Mouse (Mus musculus) liver, adult 2 months (tissue): Measurements from ENCODE around the gene Vsig2. TPM values are rescaled to one million over a fixed set of nuclear protein-coding genes. Genes with fewer than 3 reads are reported as not detected.

Experiments used
- DNase-seq: peaks from one replicate; pipeline ENCODE4 v3.0.0-alpha.2; 2011; ENCODE audit warnings: low read depth, low spot score; ENCODE audit errors: extremely low read depth
- H3K27ac ChIP-seq: fragments of 200-500 bp; replicated peaks from 2 replicates; pipeline ENCODE4 v1.5.1; 2012; ENCODE audit warnings: low read depth, mild to moderate bottlenecking, control low read depth, inconsistent platforms, low read length; ENCODE audit not compliant: insufficient read depth
- H3K27me3 ChIP-seq: fragments of 200-500 bp; 2 replicates; pipeline ENCODE4 v1.6.1; 2012; ENCODE audit warnings: mild to moderate bottlenecking, moderate library complexity, low read length, inconsistent platforms; ENCODE audit not compliant: control insufficient read depth, insufficient read depth
- H3K36me3 ChIP-seq: fragments of 200-500 bp; 2 replicates; pipeline ENCODE4 v1.6.1; 2012; ENCODE audit warnings: low read length, inconsistent platforms; ENCODE audit not compliant: control insufficient read depth, insufficient read depth
- H3K4me1 ChIP-seq: fragments of 200-500 bp; 2 replicates; pipeline ENCODE4 v1.6.1; 2011; ENCODE audit warnings: low read length; ENCODE audit not compliant: control insufficient read depth, insufficient read depth
- H3K4me3 ChIP-seq: fragments of 200-500 bp; 2 replicates; pipeline ENCODE4 v1.5.1; 2011; ENCODE audit warnings: low read depth, mild to moderate bottlenecking, control low read depth, low read length, moderate library complexity; ENCODE audit not compliant: insufficient read depth
- H3K79me2 ChIP-seq: fragments of 200-500 bp; 2 replicates; pipeline ENCODE4 v1.6.1; 2012; ENCODE audit warnings: inconsistent platforms, mild to moderate bottlenecking, low read length, moderate library complexity; ENCODE audit not compliant: control insufficient read depth, insufficient read depth
- H3K9ac ChIP-seq: fragments of 200-500 bp; 2 replicates; pipeline ENCODE4 v1.6.1; 2012; ENCODE audit warnings: low read depth, mild to moderate bottlenecking, control low read depth, inconsistent platforms, low read length
- CTCF ChIP-seq: fragments of 200-500 bp; IDR thresholded peaks from 2 replicates; pipeline ENCODE4 v1.5.1; 2011; ENCODE audit warnings: low read depth, low read length, control low read depth
- POLR2A ChIP-seq: fragments of 200-500 bp; IDR thresholded peaks from 2 replicates; pipeline ENCODE4 v1.6.1; 2011; ENCODE audit warnings: low read length, control low read depth; ENCODE audit not compliant: insufficient read depth; ENCODE audit errors: extremely low read depth
- WGBS: fragments of 180-500 bp; shearing (Covaris S2); methylation state at CpG from one replicate; pipeline ENCODE4 v1.1.7; 2018; 5-methylcytosine and 5-hydroxymethylcytosine counted together
- polyA plus RNA-seq: library from polyadenylated mRNA; depleted of rRNA; stranded (reverse); fragments of >200 nt; gene quantifications from 2 replicates; pipeline ENCODE4 v1.2.3, GENCODE M21; 2012
- total RNA-seq: library from RNA; depleted of rRNA; stranded (reverse); fragments of >200 nt; gene quantifications from 2 replicates; pipeline ENCODE4 v1.2.3, GENCODE M21; 2014

Vsig2 gene
- total and polyA plus RNA-seq, 2 experiments, result 1.5 TPM

GRCm38 (mm10) chr9:37545847-37546452 is 6.9 kb downstream of the Vsig2 start:
- no peak overlapping the region for H3K4me3 ChIP-seq
- TF ChIP-seq CTCF, result no peak
- no peak for TF ChIP-seq POLR2A
- no peaks in the 10 kb centered on the region for H3K36me3 ChIP-seq
- H3K27ac ChIP-seq, result no peak overlapping the region
- H3K9ac ChIP-seq, result no peak overlapping the region
- H3K79me2 ChIP-seq, result no peaks in the 10 kb centered on the region
- DNase-seq, result no peak
- WGBS, result 32% methylated on average over 27 of the region's 27 CpGs
- H3K4me1 ChIP-seq, result peaks cover 8% of the 10 kb centered on the region
- no peaks in the 10 kb centered on the region for H3K27me3 ChIP-seq

DNA sequence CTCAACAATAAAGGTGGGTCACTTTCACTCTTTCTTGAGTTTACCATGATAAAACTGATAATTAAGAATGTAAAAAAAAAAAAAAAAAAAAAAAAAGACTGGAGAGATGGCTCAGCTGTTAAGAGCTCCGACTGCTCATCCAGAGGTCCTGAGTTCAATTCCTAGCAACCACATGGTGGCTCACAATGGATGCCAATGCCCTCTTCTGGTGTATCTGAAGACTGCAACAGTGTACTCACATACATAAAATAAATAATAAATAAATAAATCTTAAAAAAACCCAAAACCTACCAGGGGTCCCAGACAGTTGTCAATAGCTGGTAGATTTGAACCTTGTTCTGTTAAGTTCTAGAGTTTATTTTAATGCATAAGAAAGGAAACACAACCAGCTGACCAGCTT is 7.8 kb downstream of the Vsig2 start:
- no peaks in the 10 kb centered on the region for H3K79me2 ChIP-seq
- H3K27me3 ChIP-seq, result no peaks in the 10 kb centered on the region
- no peak overlapping the region for H3K27ac ChIP-seq
- no peaks in the 10 kb centered on the region for H3K36me3 ChIP-seq
- no peak for TF ChIP-seq CTCF
- no peak for TF ChIP-seq POLR2A
- H3K4me3 ChIP-seq, result no peak overlapping the region
- peak; percentile 14 for DNase-seq
- no peak overlapping the region for H3K9ac ChIP-seq
- WGBS, result 80% methylated on average over 1 of the region's 1 CpGs
- H3K4me1 ChIP-seq, result peaks cover 8% of the 10 kb centered on the region

GRCm38 (mm10) chr9:37550435-37550834 is 11.4 kb downstream of the Vsig2 start:
- Histone ChIP-seq H3K9ac (no peak overlapping the region), H3K4me3 (no peak overlapping the region), H3K4me1 (peaks cover 5% of the 10 kb centered on the region), H3K36me3 (no peaks in the 10 kb centered on the region), H3K79me2 (no peaks in the 10 kb centered on the region), H3K27ac (no peak overlapping the region), H3K27me3 (peaks cover 7% of the 10 kb centered on the region; the same call in 1 of the 2 replicates)
- no peak for TF ChIP-seq POLR2A
- no peak for TF ChIP-seq CTCF
- WGBS, result 70% methylated on average over 1 of the region's 1 CpGs
- DNase-seq, result no peak

GRCm38 (mm10) chr9:37551751-37552531 is 12.9 kb downstream of the Vsig2 start:
- WGBS, result 5% methylated on average over 23 of the region's 23 CpGs
- H3K36me3 ChIP-seq, result no peaks in the 10 kb centered on the region
- no peaks in the 10 kb centered on the region for H3K79me2 ChIP-seq
- peaks cover 7% of the 10 kb centered on the region; the same call in 1 of the 2 replicates for H3K27me3 ChIP-seq
- H3K27ac ChIP-seq, result no peak overlapping the region
- peak overlapping the region; percentile 12; the same call in 1 of the 2 replicates for H3K4me3 ChIP-seq
- DNase-seq, result no peak
- no peak overlapping the region for H3K9ac ChIP-seq
- TF ChIP-seq CTCF, result no peak
- TF ChIP-seq POLR2A, result no peak
- peaks cover 3% of the 10 kb centered on the region; the same call in 1 of the 2 replicates for H3K4me1 ChIP-seq

DNA sequence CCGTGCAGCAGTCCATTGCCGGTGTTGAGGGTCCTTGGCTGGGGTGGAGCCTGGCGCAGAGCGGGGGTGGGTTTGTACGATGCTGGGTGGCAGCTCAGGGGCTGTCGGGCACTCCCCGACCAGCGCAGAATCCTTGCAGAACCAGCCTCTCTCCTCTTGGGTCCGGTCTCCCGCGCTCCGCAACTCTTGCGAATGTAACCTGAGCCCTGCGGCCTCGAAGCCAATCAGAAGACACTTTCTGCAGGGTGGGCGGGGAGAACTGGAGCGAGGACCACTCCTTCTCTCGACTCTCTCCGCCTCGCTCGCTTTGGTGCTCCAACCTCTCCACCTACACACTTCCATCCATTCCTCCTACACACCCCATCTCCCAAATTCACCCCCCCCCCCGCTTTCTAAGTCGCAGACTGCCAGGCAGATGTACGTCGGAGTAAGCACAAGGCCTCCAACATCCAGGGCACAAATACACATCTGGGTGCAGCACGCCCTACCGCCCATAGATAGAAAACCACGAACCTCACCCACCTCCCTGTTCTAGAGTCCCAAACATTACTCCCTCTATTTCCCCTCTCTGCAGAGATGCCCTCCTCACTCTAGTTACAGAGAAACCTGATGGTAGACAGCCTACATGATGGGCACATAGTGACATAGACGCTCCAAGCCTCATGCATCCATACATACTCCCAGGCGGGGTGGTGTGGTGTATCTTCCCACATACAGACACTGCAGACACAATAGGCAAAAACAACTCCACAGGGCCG is 13.7 kb downstream of the Vsig2 start, which contains the start of gene Nrgn:
Nrgn (minus strand) TSS at position 369 of the 758 bp plus-strand sequence.
- no peak for TF ChIP-seq CTCF
- no peak for TF ChIP-seq POLR2A
- no peak within 1 kb of the TSS for H3K9ac ChIP-seq
- DNase-seq, result peak; percentile 37

More for the DNA sequence above, 13.7 kb downstream of the Vsig2 start, which contains the start of gene Nrgn:
- Histone ChIP-seq H3K79me2 (no peaks in the 10 kb centered on the region), H3K4me1 (peaks cover 3% of the 10 kb centered on the region; the same call in 1 of the 2 replicates), H3K4me3 (peak within 1 kb of the TSS; percentile 12; the same call in 1 of the 2 replicates), H3K36me3 (no peaks in the 10 kb centered on the region), H3K27me3 (peaks cover 7% of the 10 kb centered on the region; the same call in 1 of the 2 replicates), H3K27ac (no peak within 1 kb of the TSS)
- 5% methylated on average over 31 of the region's 31 CpGs for WGBS
